Mouse (Mus musculus): Measurements from ENCODE around the gene Ndrg4.

GRCm38 (mm10) chr8:95661575-95661974 is 15.2 kb upstream of the Ndrg4 start:
- TF ChIP-seq POLR2A (IDR thresholded peaks at IDR 0.05; ENCODE audit: low read depth, low read length), result no peak
- no peak for TF ChIP-seq CTCF (IDR thresholded peaks at IDR 0.05; ENCODE audit: extremely low read depth, insufficient read depth, insufficient read length, insufficient replicate concordance)
